Mouse (Mus musculus): Measurements from ENCODE around the gene Map1s. TPM values are rescaled to one million over a fixed set of nuclear protein-coding genes. Genes with fewer than 3 reads are reported as not detected.
"Not testable (repeated sequence)": the region's sequence is repeated elsewhere in the genome, so short reads cannot be mapped to it uniquely, and the experiment has no call there.

Gene Map1s
- polyA plus RNA-seq, 1 experiment from 2014 or later = 56.9 TPM

DNA sequence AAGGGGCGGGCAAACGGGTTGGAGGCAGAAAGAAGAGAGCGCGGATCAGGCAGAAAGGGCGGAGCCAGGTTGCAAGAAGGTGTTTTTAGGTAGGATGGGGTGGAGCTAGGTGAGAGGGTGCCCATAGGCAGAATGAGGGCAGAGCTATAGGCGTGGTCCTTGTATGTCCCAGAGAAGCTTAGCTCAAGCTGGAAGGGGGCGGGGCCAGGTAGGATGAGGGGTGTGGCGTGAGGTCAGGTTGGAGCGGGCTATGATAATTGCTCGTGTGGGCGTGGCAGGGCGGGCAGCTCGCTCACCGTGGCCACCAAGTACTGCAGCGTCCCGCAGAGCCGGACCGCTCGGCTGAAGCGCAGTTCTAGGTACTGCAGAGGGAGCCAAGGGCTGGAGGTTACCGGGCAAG is 14.4 kb upstream of the Map1s start:
- peak; percentile 17; the same call in 1 of the 2 replicates for ATAC-seq (ENCODE audit: low FRiP score, low TSS enrichment)
- Histone ChIP-seq H3K9ac (replicated peaks; ENCODE audit: low read length) (no peak overlapping the region), H3K4me1 (ENCODE audit: insufficient read depth, low read length) (peaks cover 29% of the 10 kb centered on the region), H3K4me2 (replicated peaks; ENCODE audit: low read depth, low read length) (peak overlapping the region; percentile 51; the same call in 1 of the 2 replicates), H3K4me3 (ENCODE audit: low read length) (peak overlapping the region; percentile 33; the same call in 1 of the 2 replicates), H3K9me3 (ENCODE audit: low read length) (no peaks in the 10 kb centered on the region), H3K27me3 (ENCODE audit: insufficient read depth, low read length) (peaks cover 30% of the 10 kb centered on the region), H3K36me3 (ENCODE audit: insufficient read depth, low read length) (peaks cover 22% of the 10 kb centered on the region), H3K27ac (ENCODE audit: low read length) (no peak overlapping the region)
- 5% methylated on average over 21 of the region's 21 CpGs for WGBS

DNA sequence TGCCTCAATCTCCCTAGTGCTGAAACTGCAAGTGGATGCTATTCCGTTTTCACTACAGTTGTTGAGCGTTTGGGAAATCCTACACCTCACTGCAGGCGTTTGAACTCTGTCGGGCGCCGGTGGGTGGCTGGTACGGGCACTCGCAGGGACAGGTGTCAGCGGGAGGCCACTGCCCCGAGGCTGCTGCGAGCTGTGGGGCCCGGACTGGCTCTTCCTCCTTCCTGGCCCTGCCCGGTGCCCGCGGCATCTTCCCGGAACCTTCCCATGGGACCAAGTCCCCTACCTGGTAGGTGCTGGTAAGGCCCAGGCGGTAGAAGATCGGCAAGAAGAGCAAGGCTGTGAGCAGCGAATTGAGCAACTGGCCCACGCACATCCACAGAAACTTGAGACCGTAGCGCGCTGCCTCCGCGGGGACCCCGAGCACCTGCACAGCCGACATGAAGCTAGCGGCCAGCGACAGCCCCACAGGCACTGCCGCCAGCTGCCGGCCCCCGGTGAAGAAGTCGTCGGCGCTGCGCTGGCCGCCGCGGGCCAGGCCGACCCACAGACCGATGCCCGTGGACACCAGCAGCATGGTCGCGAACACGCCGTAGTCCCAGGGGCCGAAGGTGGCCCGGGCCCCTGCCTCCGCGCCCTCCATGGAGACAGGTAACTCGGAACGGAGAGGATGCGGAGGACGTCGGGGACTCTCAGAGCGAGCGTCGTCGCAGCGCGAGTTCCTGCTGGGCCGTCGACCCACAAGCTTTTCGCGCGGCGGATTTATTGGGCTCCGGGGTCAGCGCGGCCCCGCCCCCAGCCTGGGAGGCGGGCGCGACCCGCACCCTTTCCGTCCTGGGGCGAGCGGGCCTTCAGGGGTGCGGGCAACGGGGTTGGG is 13.5 kb upstream of the Map1s start, which contains the start of gene Slc5a5:
Gene Slc5a5 (minus strand): TSS at position 736 of the 874 bp plus-strand sequence.
- WGBS = 2% methylated on average over 80 of the region's 80 CpGs
- ATAC-seq (ENCODE audit: low FRiP score, low TSS enrichment) = no peak
- H3K4me1 ChIP-seq (ENCODE audit: insufficient read depth, low read length) = peaks cover 32% of the 10 kb centered on the region
- peak within 1 kb of the TSS; percentile 33 for H3K4me3 ChIP-seq (ENCODE audit: low read length)
- H3K9ac ChIP-seq (replicated peaks; ENCODE audit: low read length) = peak within 1 kb of the TSS; percentile 29
- no peaks in the 10 kb centered on the region for H3K9me3 ChIP-seq (ENCODE audit: low read length)
- peaks cover 22% of the 10 kb centered on the region for H3K36me3 ChIP-seq (ENCODE audit: insufficient read depth, low read length)
- H3K4me2 ChIP-seq (replicated peaks; ENCODE audit: low read depth, low read length) = peak within 1 kb of the TSS; percentile 51
- H3K27me3 ChIP-seq (ENCODE audit: insufficient read depth, low read length) = peaks cover 30% of the 10 kb centered on the region
- H3K27ac ChIP-seq (ENCODE audit: low read length) = no peak within 1 kb of the TSS

DNA sequence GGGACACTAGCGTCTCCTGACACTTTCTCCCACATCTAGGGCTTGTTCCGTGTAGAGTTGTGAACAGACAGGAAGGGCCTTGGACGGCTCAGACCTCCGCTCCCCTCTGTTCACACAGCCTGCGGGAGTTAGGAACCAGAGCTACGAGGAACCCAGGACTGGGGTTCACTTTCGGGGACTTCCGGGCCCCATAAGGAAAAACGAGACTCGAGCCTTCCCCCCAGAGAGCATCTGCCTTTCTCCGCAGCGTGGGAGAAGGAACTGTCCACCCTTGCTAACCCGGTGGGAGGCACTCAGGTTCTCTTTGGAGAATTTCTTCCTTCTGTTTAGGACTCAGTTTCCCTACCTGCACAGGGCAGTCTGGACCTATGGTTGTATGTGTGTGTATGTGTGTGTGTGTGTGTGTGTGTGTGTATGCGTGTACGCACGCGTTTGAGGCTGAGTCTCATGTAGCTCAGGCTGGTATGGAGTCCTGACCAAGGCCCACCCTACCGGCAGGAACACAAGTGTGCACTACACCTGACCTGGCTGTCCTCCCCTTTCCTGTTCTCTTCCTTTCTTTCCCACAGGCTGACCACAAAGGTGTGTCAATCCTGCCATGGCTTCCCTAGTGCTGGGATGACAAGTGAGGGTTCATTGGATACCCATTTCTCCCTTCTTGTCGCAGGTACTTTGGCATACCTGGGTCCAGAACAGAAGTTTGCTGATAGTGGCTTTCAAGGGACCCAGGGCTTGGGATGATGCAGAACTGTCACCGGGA is 12.7 kb upstream of the Map1s start:
- 22% methylated on average over 20 of the region's 20 CpGs for WGBS
- Histone ChIP-seq H3K4me2 (replicated peaks; ENCODE audit: low read depth, low read length) (peak overlapping the region; percentile 51), H3K36me3 (ENCODE audit: insufficient read depth, low read length) (peaks cover 22% of the 10 kb centered on the region), H3K27ac (ENCODE audit: low read length) (no peak overlapping the region), H3K27me3 (ENCODE audit: insufficient read depth, low read length) (peaks cover 30% of the 10 kb centered on the region), H3K4me3 (ENCODE audit: low read length) (peak overlapping the region; percentile 33), H3K9ac (replicated peaks; ENCODE audit: low read length) (peak overlapping the region; percentile 29; the same call in 1 of the 2 replicates), H3K4me1 (ENCODE audit: insufficient read depth, low read length) (peaks cover 32% of the 10 kb centered on the region), H3K9me3 (ENCODE audit: low read length) (no peaks in the 10 kb centered on the region)
- no peak for ATAC-seq (ENCODE audit: low FRiP score, low TSS enrichment)

DNA sequence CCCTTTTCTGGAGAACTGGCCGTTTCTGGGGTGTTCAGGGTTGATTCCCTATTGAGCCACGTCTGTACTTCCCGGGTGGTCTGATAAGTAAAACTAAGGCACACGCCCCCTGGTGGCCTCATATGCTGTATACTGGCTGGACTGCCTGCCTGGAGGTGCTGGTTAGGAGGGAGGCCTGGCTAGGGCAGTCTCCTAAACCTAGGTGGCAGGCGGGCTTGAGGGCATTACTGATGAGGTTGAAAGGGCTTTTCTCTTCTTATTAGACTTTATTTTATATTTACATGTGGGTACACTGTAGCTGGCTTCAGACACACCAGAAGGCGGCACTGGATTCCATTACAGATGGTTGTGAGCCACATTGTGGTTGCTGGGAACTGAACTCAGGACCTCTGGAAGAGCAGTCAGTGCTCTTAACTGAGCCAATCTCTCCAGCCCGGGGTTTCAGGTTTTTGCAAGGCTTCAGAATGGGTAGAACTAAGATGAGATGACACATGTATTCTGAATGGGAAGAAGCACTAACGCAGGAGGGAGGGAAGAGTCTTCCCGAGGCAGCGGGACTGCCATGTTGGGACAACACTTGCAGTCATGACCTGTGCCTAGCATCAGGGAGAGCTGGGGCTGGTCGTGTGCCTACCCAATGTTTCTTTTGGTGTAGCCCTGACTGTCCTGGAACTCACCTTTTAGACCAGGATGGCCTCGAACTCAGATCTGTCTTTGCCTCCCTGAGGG is 11.9 kb upstream of the Map1s start:
- no peak overlapping the region for H3K4me3 ChIP-seq (ENCODE audit: low read length)
- peaks cover 30% of the 10 kb centered on the region for H3K27me3 ChIP-seq (ENCODE audit: insufficient read depth, low read length)
- H3K9me3 ChIP-seq (ENCODE audit: low read length) = no peaks in the 10 kb centered on the region
- ATAC-seq (ENCODE audit: low FRiP score, low TSS enrichment) = 0 out of 2 replicates have a peak, but pooled peaks have one; percentile 20
- H3K27ac ChIP-seq (ENCODE audit: low read length) = no peak overlapping the region
- H3K4me1 ChIP-seq (ENCODE audit: insufficient read depth, low read length) = peaks cover 36% of the 10 kb centered on the region
- H3K36me3 ChIP-seq (ENCODE audit: insufficient read depth, low read length) = peaks cover 22% of the 10 kb centered on the region
- no peak overlapping the region for H3K4me2 ChIP-seq (replicated peaks; ENCODE audit: low read depth, low read length)
- 34% methylated on average over 12 of the region's 12 CpGs for WGBS
- H3K9ac ChIP-seq (replicated peaks; ENCODE audit: low read length) = no peak overlapping the region

DNA sequence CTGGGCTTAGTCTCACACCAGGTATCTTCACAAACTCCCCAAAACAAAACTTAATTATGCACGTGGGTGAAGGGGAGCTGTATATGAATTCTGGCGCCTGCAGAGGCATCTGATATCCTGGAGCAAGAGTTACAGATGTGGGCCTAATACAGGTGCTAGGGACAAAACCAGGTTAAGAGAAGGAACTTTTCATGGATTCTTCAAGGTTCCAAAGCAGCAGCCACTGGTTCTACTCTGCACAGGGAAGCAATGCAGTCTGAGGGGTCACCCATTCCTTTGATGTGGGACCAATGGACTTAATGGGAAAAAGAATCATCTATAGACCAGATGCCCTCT is 11.4 kb upstream of the Map1s start:
- Histone ChIP-seq H3K4me3 (ENCODE audit: low read length) (no peak overlapping the region), H3K9me3 (ENCODE audit: low read length) (no peaks in the 10 kb centered on the region), H3K4me2 (replicated peaks; ENCODE audit: low read depth, low read length) (no peak overlapping the region), H3K27me3 (ENCODE audit: insufficient read depth, low read length) (peaks cover 30% of the 10 kb centered on the region), H3K4me1 (ENCODE audit: insufficient read depth, low read length) (peaks cover 36% of the 10 kb centered on the region), H3K36me3 (ENCODE audit: insufficient read depth, low read length) (peaks cover 22% of the 10 kb centered on the region), H3K27ac (ENCODE audit: low read length) (no peak overlapping the region), H3K9ac (replicated peaks; ENCODE audit: low read length) (no peak overlapping the region)
- no peak for ATAC-seq (ENCODE audit: low FRiP score, low TSS enrichment)
- 58% methylated on average over 2 of the region's 2 CpGs for WGBS

DNA sequence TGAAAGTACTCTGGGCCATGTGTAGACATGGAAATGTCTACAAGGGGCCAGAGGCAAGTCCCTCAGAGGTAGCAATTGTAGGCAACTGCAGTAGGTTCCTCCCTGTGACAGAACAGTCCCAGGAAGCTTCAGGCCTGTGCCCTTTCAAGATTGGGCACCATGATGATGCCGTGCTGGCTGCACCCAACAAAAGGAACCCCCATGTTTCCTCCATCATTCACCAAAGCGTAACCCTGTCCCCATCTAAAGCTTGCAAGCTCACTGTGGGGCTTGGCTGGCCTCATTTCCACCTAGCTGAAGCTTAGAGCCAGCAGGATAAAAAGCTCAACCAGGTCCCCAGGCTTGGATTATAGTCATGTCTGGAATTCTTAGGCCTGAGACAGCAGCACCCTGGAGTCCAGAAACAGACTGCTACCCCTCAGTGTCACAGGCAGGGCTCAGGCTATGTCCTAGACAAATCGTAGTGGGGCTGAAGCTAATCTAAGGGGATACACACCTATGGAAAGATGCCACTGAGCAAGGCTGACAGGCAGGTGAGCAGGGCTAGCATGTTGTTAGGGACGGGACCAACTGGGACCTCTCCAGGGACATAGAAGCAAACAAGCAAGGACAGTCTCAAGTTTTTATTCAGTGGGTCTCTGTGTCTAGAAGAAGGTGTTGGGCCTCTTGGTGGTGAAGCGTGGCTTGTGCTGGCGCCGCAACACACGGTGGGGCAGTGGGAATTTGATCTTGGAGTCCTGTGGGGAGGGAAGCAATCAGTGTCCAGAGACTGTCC is 10.8 kb upstream of the Map1s start:
- Histone ChIP-seq H3K36me3 (ENCODE audit: insufficient read depth, low read length) (peaks cover 22% of the 10 kb centered on the region), H3K27ac (ENCODE audit: low read length) (no peak overlapping the region), H3K4me2 (replicated peaks; ENCODE audit: low read depth, low read length) (no peak overlapping the region), H3K4me1 (ENCODE audit: insufficient read depth, low read length) (peaks cover 36% of the 10 kb centered on the region), H3K9ac (replicated peaks; ENCODE audit: low read length) (no peak overlapping the region), H3K4me3 (ENCODE audit: low read length) (no peak overlapping the region; the same call in 1 of the 2 replicates), H3K27me3 (ENCODE audit: insufficient read depth, low read length) (peaks cover 30% of the 10 kb centered on the region), H3K9me3 (ENCODE audit: low read length) (no peaks in the 10 kb centered on the region)
- WGBS = 62% methylated on average over 8 of the region's 8 CpGs
- ATAC-seq (ENCODE audit: low FRiP score, low TSS enrichment) = no peak

DNA sequence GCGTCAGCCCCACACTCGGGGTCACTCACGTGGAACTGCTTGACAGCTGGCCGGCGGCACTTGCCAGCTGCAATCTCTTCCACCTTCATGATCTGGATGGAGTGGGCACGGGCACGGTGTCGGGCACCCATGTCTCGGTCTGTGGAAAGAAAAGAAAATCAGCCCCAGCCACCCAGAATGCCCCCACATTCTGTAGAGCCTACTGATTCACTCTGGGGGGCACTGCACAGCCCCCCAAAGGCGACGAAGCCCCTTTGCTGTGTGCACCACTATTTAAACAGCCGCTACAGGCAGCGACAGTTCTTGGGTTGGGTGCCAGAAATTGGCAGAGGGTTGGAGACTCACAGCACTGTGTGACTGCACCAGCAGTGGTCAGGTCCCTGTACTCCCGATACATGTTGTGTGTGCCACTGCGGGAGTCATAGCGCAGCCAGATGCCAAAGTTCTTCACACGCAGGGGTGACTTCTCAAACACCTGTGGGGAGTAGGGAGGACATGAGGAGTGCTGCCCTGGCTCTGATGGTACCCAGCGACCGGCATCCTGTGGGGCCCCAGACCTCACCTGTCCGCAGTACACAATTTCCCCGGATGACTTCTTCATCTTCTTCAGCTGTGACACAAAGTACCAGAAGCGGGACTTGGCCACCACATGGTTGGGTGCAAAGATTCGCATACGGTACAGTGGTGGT is 10.0 kb upstream of the Map1s start:
- Histone ChIP-seq H3K4me1 (ENCODE audit: insufficient read depth, low read length) (peaks cover 36% of the 10 kb centered on the region), H3K27me3 (ENCODE audit: insufficient read depth, low read length) (peaks cover 28% of the 10 kb centered on the region), H3K9ac (replicated peaks; ENCODE audit: low read length) (peak overlapping the region; percentile 82), H3K36me3 (ENCODE audit: insufficient read depth, low read length) (peaks cover 22% of the 10 kb centered on the region), H3K4me3 (ENCODE audit: low read length) (peak overlapping the region; percentile 95), H3K4me2 (replicated peaks; ENCODE audit: low read depth, low read length) (peak overlapping the region; percentile 97)
- 67% methylated on average over 23 of the region's 24 CpGs for WGBS
- ATAC-seq (ENCODE audit: low FRiP score, low TSS enrichment); H3K9me3 ChIP-seq (ENCODE audit: low read length); H3K27ac ChIP-seq (ENCODE audit: low read length): not testable (repeated sequence)

DNA sequence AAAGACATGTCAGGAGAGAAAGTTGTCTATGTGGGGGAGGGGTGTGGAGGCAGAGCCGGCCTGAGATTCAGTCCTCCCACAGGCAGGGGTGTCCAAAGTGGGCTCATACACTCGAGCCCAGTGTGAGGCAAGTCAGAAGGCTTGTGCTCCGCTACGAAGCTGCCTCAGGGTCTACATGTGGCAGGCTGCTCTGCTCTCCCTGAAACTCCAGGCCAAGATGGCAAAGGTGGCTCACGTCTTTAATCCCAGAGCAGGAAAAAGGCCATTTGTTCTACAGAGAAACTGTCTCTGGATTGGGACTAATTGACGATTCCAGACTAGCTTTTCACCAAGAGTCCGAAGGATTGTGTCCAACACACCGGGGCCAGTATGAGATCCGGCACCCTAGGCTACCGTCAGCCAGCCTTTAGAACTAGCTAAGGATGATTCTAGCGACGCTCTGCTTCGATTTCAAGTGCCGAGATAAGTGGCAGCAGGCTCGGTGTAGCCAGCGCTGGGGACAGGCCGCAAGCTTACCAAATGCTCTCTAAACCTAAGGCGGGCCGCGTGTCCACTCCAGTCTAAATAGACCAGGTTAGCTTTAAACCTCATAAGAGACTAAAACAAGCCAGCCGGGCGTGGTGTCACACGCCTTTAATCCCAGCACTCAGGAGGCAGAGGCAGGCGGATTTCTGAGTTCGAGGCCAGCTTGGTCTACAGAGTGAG is 9.3 kb upstream of the Map1s start:
- peak overlapping the region; percentile 82 for H3K9ac ChIP-seq (replicated peaks; ENCODE audit: low read length)
- H3K27me3 ChIP-seq (ENCODE audit: insufficient read depth, low read length) = peaks cover 21% of the 10 kb centered on the region
- H3K27ac ChIP-seq (ENCODE audit: low read length) = peak overlapping the region; percentile 55; the same call in 1 of the 2 replicates
- peaks cover 22% of the 10 kb centered on the region for H3K36me3 ChIP-seq (ENCODE audit: insufficient read depth, low read length)
- no peak for ATAC-seq (ENCODE audit: low FRiP score, low TSS enrichment)
- H3K9me3 ChIP-seq (ENCODE audit: low read length) = no peaks in the 10 kb centered on the region
- H3K4me2 ChIP-seq (replicated peaks; ENCODE audit: low read depth, low read length) = peak overlapping the region; percentile 97
- WGBS = 2% methylated on average over 25 of the region's 25 CpGs
- peak overlapping the region; percentile 95 for H3K4me3 ChIP-seq (ENCODE audit: low read length)
- peaks cover 32% of the 10 kb centered on the region for H3K4me1 ChIP-seq (ENCODE audit: insufficient read depth, low read length)

All from kidney, embryonic 16.5 days (tissue).